Mouse (Mus musculus) stomach, embryonic 14.5 days (tissue): ENCODE data around the gene A930033H14Rik. TPM values are rescaled to one million over a fixed set of nuclear protein-coding genes. Genes with fewer than 3 reads are reported as not detected.

ENCODE experiments used
- ATAC-seq: fragments of 200-750 bp; cut with Nextera tagmentation; 2 replicates; pipeline ENCODE4 v1.8.0; 2017; ENCODE audit warnings: low read depth, moderate TSS enrichment; ENCODE audit not compliant: insufficient number of reproducible peaks, insufficient read depth, low FRiP score
- H3K27ac ChIP-seq: fragments of 300-500 bp; sonication (generic); 2 replicates; pipeline ENCODE4 v1.5.1; 2014; ENCODE audit warnings: mild to moderate bottlenecking, low read length, moderate library complexity, mixed read lengths
- H3K27me3 ChIP-seq: fragments of 300-500 bp; sonication (generic); 2 replicates; pipeline ENCODE4 v1.6.1; 2014; ENCODE audit warnings: low read length, control low read depth, mixed read lengths; ENCODE audit not compliant: control insufficient read depth, insufficient read depth
- H3K36me3 ChIP-seq: fragments of 300-500 bp; sonication (generic); 2 replicates; pipeline ENCODE4 v1.6.1; 2014; ENCODE audit warnings: mild to moderate bottlenecking, control low read depth, low read length, moderate library complexity, mixed read lengths; ENCODE audit not compliant: control insufficient read depth, insufficient read depth
- H3K4me1 ChIP-seq: fragments of 300-500 bp; sonication (generic); 2 replicates; pipeline ENCODE4 v1.6.1; 2014; ENCODE audit warnings: low read length, control low read depth, mixed read lengths; ENCODE audit not compliant: control insufficient read depth, insufficient read depth
- H3K4me2 ChIP-seq: fragments of 300-500 bp; sonication (generic); replicated peaks from 2 replicates; pipeline ENCODE4 v1.6.1; 2014; ENCODE audit warnings: low read depth, low read length, control low read depth
- H3K4me3 ChIP-seq: fragments of 300-500 bp; sonication (generic); 2 replicates; pipeline ENCODE4 v1.5.1; 2014; ENCODE audit warnings: low read depth, low read length, control low read depth
- H3K9ac ChIP-seq: fragments of 300-500 bp; sonication (generic); replicated peaks from 2 replicates; pipeline ENCODE4 v1.6.1; 2014; ENCODE audit warnings: low read depth, mild to moderate bottlenecking, control low read depth, low read length, moderate library complexity, mixed read lengths
- H3K9me3 ChIP-seq: fragments of 300-500 bp; sonication (generic); 2 replicates; pipeline ENCODE4 v1.6.1; 2016; ENCODE audit warnings: low read depth, low read length, control low read depth; ENCODE audit not compliant: control insufficient read depth
- WGBS: fragments of 180-500 bp; shearing (Covaris S2); extraction: QIAGEN DNeasy Blood & Tissue Kit; methylation state at CpG from one replicate; pipeline ENCODE4 v1.1.7; 2014; 5-methylcytosine and 5-hydroxymethylcytosine counted together
- polyA plus RNA-seq: library from polyadenylated mRNA; unstranded; fragments of >200 nt; fragmentation: Nextera tagmentation; extraction: Ambion mirVana; gene quantifications from 2 replicates; pipeline ENCODE4 v1.2.1, GENCODE M21; 2014

Gene A930033H14Rik
- polyA plus RNA-seq, 1 experiment from 2014 or later = 3.4 TPM

DNA sequence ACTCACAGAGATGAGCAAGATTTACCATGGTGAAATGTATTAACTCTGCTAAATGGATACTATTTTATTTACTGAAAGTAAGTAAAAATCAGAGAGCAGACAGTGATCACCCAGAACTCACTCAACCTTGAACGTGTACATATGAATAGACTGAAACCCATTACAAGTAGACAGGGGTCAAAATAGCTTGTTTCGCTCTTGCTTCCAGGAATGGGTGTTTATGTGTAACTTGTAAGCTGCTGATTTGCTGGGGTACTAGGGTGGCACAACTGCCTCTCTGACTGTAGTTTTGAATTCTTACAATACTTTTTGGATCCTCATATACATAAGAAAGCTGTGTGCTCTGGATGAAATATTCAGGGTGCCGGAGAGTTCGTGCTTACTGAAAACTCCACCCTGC is 32.3 kb upstream of the A930033H14Rik start:
- Histone ChIP-seq H3K4me2 (no peak overlapping the region), H3K27me3 (no peaks in the 10 kb centered on the region), H3K27ac (no peak overlapping the region), H3K4me3 (no peak overlapping the region), H3K36me3 (peaks cover 7% of the 10 kb centered on the region; the same call in 1 of the 2 replicates), H3K9ac (no peak overlapping the region), H3K4me1 (no peaks in the 10 kb centered on the region), H3K9me3 (no peaks in the 10 kb centered on the region)
- WGBS = 69% methylated on average over 4 of the region's 4 CpGs
- ATAC-seq = no peak

DNA sequence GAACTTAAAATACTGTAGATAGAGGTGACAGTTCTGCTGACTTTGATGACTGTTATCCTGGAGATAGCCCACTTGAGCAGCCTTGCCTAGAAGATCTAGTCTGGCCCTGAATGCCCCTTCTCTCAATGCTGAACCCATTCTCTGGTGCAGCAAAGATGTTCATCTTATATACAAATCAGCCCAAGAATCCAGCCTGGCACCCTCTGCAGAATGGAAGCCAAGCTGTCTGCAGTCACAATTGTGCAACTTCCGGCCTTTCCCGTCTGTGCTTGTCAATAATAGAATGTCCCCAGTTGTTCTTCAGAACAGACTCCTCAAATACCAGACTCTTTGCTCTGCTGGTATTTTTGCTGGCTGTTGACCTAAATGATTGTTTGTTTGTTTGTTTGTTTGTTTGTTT is 27.6 kb upstream of the A930033H14Rik start:
- Histone ChIP-seq H3K9me3 (no peaks in the 10 kb centered on the region; the same call in 1 of the 2 replicates), H3K36me3 (no peaks in the 10 kb centered on the region), H3K4me2 (no peak overlapping the region), H3K4me1 (no peaks in the 10 kb centered on the region), H3K9ac (no peak overlapping the region), H3K4me3 (no peak overlapping the region), H3K27ac (no peak overlapping the region), H3K27me3 (no peaks in the 10 kb centered on the region)
- WGBS = 86% methylated on average over 2 of the region's 2 CpGs
- ATAC-seq = no peak

GRCm38 (mm10) chr10:69238311-69238710 is 25.4 kb upstream of the A930033H14Rik start:
- no peak overlapping the region for H3K9ac ChIP-seq
- no peaks in the 10 kb centered on the region for H3K27me3 ChIP-seq
- no peak for ATAC-seq
- H3K9me3 ChIP-seq = no peaks in the 10 kb centered on the region; the same call in 1 of the 2 replicates
- WGBS = 59% methylated on average over 6 of the region's 6 CpGs
- no peak overlapping the region for H3K4me3 ChIP-seq
- H3K4me2 ChIP-seq = no peak overlapping the region
- no peak overlapping the region for H3K27ac ChIP-seq
- H3K4me1 ChIP-seq = no peaks in the 10 kb centered on the region
- H3K36me3 ChIP-seq = no peaks in the 10 kb centered on the region

- no peaks in the 10 kb centered on the region for H3K36me3 ChIP-seq
- H3K9ac ChIP-seq = no peak overlapping the region
- no peak overlapping the region for H3K4me3 ChIP-seq
- no peaks in the 10 kb centered on the region for H3K27me3 ChIP-seq
- 90% methylated on average over 9 of the region's 9 CpGs for WGBS
- no peak overlapping the region for H3K27ac ChIP-seq
- ATAC-seq = no peak
- H3K9me3 ChIP-seq = no peaks in the 10 kb centered on the region; the same call in 1 of the 2 replicates
- no peaks in the 10 kb centered on the region for H3K4me1 ChIP-seq
- H3K4me2 ChIP-seq = no peak overlapping the region
Measured at GRCm38 (mm10) chr10:69237781-69238180, 24.9 kb upstream of the A930033H14Rik start.

- ATAC-seq = no peak
- Histone ChIP-seq H3K9ac (no peak overlapping the region), H3K36me3 (no peaks in the 10 kb centered on the region), H3K4me2 (no peak overlapping the region), H3K27ac (no peak overlapping the region), H3K9me3 (no peaks in the 10 kb centered on the region; the same call in 1 of the 2 replicates), H3K4me1 (no peaks in the 10 kb centered on the region), H3K4me3 (no peak overlapping the region), H3K27me3 (no peaks in the 10 kb centered on the region)
- WGBS = 81% methylated on average over 3 of the region's 3 CpGs
Measured at GRCm38 (mm10) chr10:69237185-69237584, 24.3 kb upstream of the A930033H14Rik start.

GRCm38 (mm10) chr10:69225951-69226350 is 13.1 kb upstream of the A930033H14Rik start:
- 69% methylated on average over 8 of the region's 8 CpGs for WGBS
- no peaks in the 10 kb centered on the region for H3K27me3 ChIP-seq
- peaks cover 4% of the 10 kb centered on the region; the same call in 1 of the 2 replicates for H3K36me3 ChIP-seq
- H3K4me2 ChIP-seq = no peak overlapping the region
- H3K4me1 ChIP-seq = no peaks in the 10 kb centered on the region
- H3K9me3 ChIP-seq = no peaks in the 10 kb centered on the region
- H3K4me3 ChIP-seq = no peak overlapping the region
- ATAC-seq = no peak
- no peak overlapping the region for H3K27ac ChIP-seq
- no peak overlapping the region for H3K9ac ChIP-seq

- Histone ChIP-seq H3K36me3 (peaks cover 4% of the 10 kb centered on the region; the same call in 1 of the 2 replicates), H3K27me3 (no peaks in the 10 kb centered on the region), H3K9ac (no peak overlapping the region), H3K27ac (no peak overlapping the region), H3K4me3 (no peak overlapping the region), H3K4me1 (no peaks in the 10 kb centered on the region), H3K4me2 (no peak overlapping the region), H3K9me3 (no peaks in the 10 kb centered on the region)
- 94% methylated on average over 5 of the region's 5 CpGs for WGBS
- no peak for ATAC-seq
Measured at GRCm38 (mm10) chr10:69225471-69225870, 12.6 kb upstream of the A930033H14Rik start.

GRCm38 (mm10) chr10:69224276-69224675 is 11.4 kb upstream of the A930033H14Rik start:
- H3K4me3 ChIP-seq = no peak overlapping the region
- no peak overlapping the region for H3K4me2 ChIP-seq
- H3K9ac ChIP-seq = no peak overlapping the region
- H3K27me3 ChIP-seq = no peaks in the 10 kb centered on the region
- H3K27ac ChIP-seq = no peak overlapping the region
- H3K36me3 ChIP-seq = peaks cover 4% of the 10 kb centered on the region; the same call in 1 of the 2 replicates
- no peaks in the 10 kb centered on the region for H3K4me1 ChIP-seq
- 82% methylated on average over 7 of the region's 7 CpGs for WGBS
- H3K9me3 ChIP-seq = no peaks in the 10 kb centered on the region
- ATAC-seq = no peak

GRCm38 (mm10) chr10:69223232-69223631 is 10.3 kb upstream of the A930033H14Rik start:
- Histone ChIP-seq H3K27me3 (no peaks in the 10 kb centered on the region), H3K4me1 (no peaks in the 10 kb centered on the region), H3K27ac (no peak overlapping the region), H3K4me2 (no peak overlapping the region), H3K36me3 (peaks cover 10% of the 10 kb centered on the region), H3K9ac (no peak overlapping the region), H3K9me3 (no peaks in the 10 kb centered on the region), H3K4me3 (no peak overlapping the region)
- 96% methylated on average over 4 of the region's 4 CpGs for WGBS
- no peak for ATAC-seq
